Mouse (Mus musculus) left cerebral cortex, adult 9 months (tissue): ENCODE measurements at regions not wholly inside any gene's neighbourhood (a gene's known extent, or its start where the extent isn't known, plus 50 kb on each side); places are given as distances from the start of the nearest gene placed in this dataset.
A peak's percentile ranks its signal among the peaks of the same experiment; 100 is the strongest.

Experiments used
- DNase-seq, 2 experiments: peaks; one replicate each; pipeline ENCODE4 v3.0.0; 2022; ENCODE audit warnings: low spot score in 2 of 2

- DNase-seq, result no peak
Observed at GRCm38 (mm10) chr1:77790974-77791373, 276.1 kb upstream of the Epha4 start.

DNA sequence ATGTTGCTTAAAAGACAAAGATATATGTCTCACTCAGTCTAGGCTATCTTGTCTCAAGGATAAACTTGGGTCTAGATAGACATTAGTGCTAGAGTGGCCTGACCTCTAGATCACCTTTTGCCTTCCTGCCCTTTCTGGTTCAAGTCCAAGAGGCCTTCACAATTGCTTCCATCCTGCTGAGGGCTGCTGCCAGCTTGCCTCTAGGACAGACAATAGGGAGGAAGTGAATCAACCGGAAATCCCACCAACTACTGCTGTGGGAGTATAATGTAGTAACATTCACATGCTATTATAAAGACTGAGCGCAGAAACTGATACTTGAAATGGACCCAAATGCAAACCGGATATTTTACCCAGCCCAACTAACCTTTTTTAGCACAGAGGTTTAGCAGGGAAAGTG is 239.4 kb upstream of the Epha4 start:
- DNase-seq, result no peak

GRCm38 (mm10) chr1:77748483-77749465 is 233.9 kb upstream of the Epha4 start:
- no peak for DNase-seq

DNA sequence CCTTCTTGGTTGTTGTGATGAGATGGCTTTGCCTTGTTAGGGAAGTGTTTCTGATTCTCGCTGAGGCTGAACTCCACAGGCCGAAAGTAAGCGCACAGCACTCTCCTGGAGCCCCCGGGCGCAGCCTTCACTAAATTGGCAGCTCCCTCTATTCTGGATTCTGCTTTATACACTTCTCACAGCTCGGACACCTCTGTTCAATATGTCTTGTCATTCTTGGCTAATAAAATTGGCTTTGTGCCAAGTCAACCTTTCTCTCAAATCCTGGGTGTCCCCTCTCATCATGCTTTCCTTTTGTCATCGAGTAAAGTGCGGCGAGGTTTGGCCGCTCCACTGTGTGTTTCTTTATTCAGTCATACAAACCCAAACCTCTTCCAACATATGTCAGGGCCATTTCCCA is 217.2 kb upstream of the Epha4 start:
- no peak for DNase-seq

GRCm38 (mm10) chr1:77727561-77727960 is 212.7 kb upstream of the Epha4 start:
- no peak for DNase-seq

DNA sequence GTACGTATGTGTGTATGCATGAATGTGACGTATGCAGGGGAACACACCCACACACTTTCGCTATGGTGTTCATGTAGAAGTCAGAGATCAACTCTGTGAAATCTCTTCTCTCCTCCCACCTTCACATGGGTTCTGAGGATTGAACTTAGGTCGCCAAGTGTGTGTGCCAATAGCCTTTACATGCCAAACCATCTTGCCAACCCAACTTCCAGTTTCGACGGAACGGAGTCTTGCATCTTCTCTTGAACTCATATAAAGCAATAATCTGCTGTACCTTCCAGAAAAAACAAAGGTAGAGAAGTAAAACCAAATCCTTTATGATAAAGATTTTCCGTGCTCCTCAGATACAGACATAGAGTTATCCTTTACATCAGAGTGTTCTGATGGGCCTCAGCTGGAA is 208.4 kb upstream of the Epha4 start:
- no peak for DNase-seq

GRCm38 (mm10) chr1:77720859-77721258 is 206.0 kb upstream of the Epha4 start:
- DNase-seq, result no peak

- no peak for DNase-seq
Observed at GRCm38 (mm10) chr1:77713001-77713400, 198.1 kb upstream of the Epha4 start.

DNA sequence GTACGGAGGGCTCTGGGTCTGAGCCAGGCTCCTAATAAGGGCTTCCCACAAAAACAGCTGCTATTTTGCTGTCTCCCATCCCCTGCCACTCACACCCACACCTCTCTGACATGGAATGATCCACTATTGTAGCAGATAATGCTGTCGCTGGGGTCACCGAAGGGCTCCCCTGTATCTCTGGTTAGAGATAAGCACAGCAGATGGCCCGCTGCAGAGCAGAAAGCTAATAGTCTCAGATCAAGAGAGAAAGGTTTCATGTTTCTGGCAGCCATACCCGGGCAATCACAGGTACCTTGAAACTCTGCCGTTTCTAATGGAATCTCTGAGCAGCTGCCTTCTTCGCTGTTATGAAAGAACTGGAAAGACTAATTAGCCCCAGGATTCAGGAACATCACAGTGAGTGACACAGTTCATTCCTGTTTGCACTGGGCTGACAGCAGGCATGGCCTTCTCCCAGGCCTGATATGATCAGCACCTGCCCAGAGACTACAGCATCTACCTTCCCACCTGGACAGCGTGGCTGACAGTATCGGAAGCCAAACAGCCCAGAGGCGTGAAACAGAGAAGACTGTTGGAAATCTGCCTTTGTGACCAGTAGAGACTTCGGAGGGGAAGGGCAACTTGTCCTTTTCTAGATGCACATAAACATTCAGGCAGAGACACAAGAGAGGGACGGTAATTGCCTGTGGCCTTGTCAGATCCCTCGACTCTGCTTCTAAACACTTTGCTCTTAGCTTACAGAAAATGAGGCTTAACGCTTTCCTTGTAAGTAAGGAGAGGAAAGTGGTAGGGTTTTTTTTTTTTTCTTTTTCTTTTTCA is 193.5 kb upstream of the Epha4 start:
- no peak for DNase-seq

GRCm38 (mm10) chr1:77695228-77696018 is 180.5 kb upstream of the Epha4 start:
- no peak for DNase-seq

GRCm38 (mm10) chr1:77663345-77663744 is 148.5 kb upstream of the Epha4 start:
- DNase-seq, result peak; percentile 11 to 36

GRCm38 (mm10) chr1:77660436-77660835 is 145.5 kb upstream of the Epha4 start:
- DNase-seq, result no peak

GRCm38 (mm10) chr1:77637025-77637424 is 122.1 kb upstream of the Epha4 start:
- no peak for DNase-seq

- no peak for DNase-seq
Observed at GRCm38 (mm10) chr1:77629496-77630281, 114.8 kb upstream of the Epha4 start.

DNA sequence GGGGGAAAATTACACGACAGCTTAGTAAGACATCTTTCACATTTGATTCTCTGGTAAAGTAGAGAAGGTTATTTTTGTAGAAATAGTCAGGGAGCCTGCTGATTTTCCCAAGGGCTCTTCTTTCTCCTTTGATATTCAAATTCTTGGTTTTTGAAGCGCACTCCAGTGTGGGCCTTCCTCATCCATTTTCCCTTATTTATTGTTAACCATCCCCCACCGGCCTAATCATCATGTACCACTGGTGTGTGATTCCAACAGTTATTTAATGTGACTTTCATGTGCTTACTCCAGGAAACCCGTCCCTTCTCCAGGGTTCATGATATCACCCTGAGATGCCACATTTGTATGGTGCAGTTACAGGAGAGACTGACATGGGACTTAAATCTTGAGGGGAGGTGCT is 114.0 kb upstream of the Epha4 start:
- no peak for DNase-seq

GRCm38 (mm10) chr1:77617490-77617889 is 102.6 kb upstream of the Epha4 start:
- no peak for DNase-seq

- no peak for DNase-seq
Observed at GRCm38 (mm10) chr1:77600509-77600908, 85.6 kb upstream of the Epha4 start.

DNA sequence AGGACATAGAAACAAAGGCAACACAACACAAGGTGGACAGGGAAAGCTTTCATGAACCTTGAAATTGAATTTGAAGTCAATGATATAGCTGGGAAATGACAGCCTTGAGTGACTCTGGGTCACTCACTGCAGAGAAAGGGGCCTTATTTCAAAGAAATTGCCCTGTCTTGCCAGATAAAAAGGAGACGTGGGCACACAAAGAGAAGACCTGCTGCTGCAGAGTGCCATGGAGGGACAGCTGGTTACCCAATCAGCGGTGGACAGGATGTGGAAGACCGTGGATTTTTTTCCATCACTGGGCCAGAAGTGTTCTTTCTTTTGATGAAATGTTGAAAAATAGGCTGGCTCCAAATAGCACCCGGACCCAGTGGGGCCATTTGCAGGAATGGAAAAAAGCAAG is 77.8 kb upstream of the Epha4 start:
- no peak for DNase-seq

GRCm38 (mm10) chr1:77592248-77592647 is 77.4 kb upstream of the Epha4 start:
- DNase-seq, result no peak

DNA sequence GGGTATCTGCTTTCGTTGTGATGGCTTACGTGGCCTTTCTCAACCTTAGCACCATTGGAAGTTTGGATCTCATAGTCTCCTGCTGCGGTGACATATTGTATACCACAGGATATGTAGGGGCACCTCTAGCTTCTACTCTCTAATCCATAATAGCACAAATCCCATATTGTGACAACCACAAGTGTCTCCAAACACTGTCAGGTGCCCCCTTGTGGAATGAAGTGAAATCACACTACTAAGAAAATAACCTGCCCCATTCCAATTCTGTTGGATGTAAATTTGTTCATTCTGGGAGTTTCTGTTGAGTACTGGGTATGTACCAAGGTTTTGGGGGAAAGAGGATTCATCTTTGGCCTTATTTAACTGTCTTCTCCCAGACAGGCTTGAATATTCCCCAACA is 74.5 kb upstream of the Epha4 start:
- DNase-seq, result no peak

GRCm38 (mm10) chr1:77585520-77585919 is 70.6 kb upstream of the Epha4 start:
- DNase-seq, result no peak
